Mouse (Mus musculus): ENCODE measurements around the gene Tmf1.

DNA sequence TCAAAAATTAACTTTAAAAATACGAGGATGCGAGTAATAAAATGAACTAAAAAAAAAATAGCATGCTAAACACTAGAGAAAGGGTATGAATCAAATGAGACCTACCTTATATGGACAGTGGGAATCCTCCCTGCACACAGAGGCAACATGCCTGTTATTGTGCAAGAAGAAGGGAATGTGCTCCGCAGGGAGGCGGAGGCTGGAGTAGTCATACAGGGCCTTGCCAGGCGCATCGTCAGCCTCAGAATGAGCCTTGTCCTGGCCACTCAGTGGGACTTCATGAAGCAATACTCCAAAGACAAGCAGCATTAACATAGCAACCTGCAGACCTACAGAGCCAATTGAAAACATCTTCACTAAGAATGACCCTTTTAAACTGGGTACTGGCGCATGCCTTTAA lies 33.8 kb downstream of the Tmf1 start:
- TF ChIP-seq CTCF (IDR thresholded peaks at IDR 0.05; ENCODE audit: low read depth) = no peak
- TF ChIP-seq EP300 (IDR thresholded peaks at IDR 0.05; ENCODE audit: low read depth) = no peak
